Mouse (Mus musculus) thymus, adult 2 months (tissue): ENCODE measurements around the gene Nostrin.

Source experiments
- CTCF ChIP-seq: fragments of 200-500 bp; IDR thresholded peaks from 2 replicates; pipeline ENCODE4 v1.5.1; 2012; ENCODE audit warnings: mild to moderate bottlenecking, control low read depth, low read length, moderate library complexity, borderline replicate concordance; ENCODE audit not compliant: control insufficient read depth, poor library complexity, insufficient read depth; ENCODE audit errors: extremely low read depth
- POLR2A ChIP-seq: fragments of 200-500 bp; IDR thresholded peaks from 2 replicates; pipeline ENCODE4 v1.6.1; 2012; ENCODE audit warnings: mild to moderate bottlenecking, low read length, control low read depth, moderate library complexity; ENCODE audit not compliant: control insufficient read depth, poor library complexity, insufficient read depth; ENCODE audit errors: extremely low read depth

GRCm38 (mm10) chr2:69222815-69223214 lies 87.2 kb downstream of the Nostrin start:
- no peak for TF ChIP-seq CTCF
- TF ChIP-seq POLR2A = no peak
